Mouse (Mus musculus): ENCODE measurements around the gene Hist1h4a. TPM values are rescaled to one million over a fixed set of nuclear protein-coding genes. Genes with fewer than 3 reads are reported as not detected.

The Hist1h4a gene
- polyA plus RNA-seq, 1 experiment, result 4.6 TPM

DNA sequence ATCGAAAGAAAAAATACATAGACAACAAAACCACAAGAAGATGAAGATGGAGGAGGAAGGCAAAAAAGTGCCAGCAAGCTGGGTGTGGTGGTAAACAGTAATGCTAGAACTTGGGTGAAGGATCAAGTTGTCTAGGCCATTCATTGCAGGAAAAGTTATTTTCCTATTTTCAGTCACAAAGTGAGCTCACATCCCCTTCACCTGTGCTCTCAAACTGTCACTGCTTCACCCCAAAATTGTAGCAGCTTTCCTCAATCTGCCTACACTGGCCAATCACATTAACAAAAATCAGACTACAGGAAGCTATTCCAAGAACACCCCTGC lies 1.2 kb downstream of the Hist1h4a start:
- DNase-seq (ENCODE audit: extremely low spot score in 1 of 2, low spot score in 1 of 2), result no peak

- DNase-seq (ENCODE audit: extremely low spot score in 1 of 2, low spot score in 1 of 2), result no peak
Measured at GRCm38 (mm10) chr13:23759251-23759771, 1.7 kb downstream of the Hist1h4a start.

- DNase-seq (ENCODE audit: extremely low spot score in 1 of 2, low spot score in 1 of 2), result no peak
Measured at GRCm38 (mm10) chr13:23757921-23758320, 3.1 kb downstream of the Hist1h4a start.

DNA sequence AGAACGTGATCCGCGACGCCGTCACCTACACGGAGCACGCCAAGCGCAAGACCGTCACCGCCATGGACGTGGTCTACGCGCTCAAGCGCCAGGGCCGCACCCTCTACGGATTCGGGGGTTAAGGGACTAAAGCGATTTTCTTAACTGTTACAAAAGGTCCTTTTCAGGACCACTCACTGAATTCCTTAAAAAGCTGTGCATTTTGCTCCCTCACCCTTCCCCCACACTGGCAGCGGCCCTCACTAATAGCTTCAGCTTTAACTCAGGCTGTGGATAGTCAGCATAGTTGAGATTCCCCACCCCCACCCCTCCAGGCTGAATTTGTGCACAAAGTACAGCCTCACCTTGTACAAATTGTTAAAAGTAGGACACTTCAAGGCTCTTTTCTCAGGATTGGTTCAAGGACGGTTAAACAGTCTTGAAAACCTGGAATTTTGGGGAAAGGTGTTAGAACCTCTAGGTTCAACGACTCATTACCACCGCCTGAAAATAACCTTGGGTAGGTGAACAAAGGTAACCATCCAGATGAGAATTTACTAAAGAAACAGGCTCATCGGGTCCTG lies 3.7 kb downstream of the Hist1h4a start:
- DNase-seq (ENCODE audit: extremely low spot score in 1 of 2, low spot score in 1 of 2), result no peak

- peak; percentile 96 to 97 for DNase-seq (ENCODE audit: extremely low spot score in 1 of 2, low spot score in 1 of 2)
Measured at GRCm38 (mm10) chr13:23756790-23757189, 4.2 kb downstream of the Hist1h4a start, which contains the start of gene Hist1h4b. Hist1h4b (plus strand) TSS chr13:23757013.

GRCm38 (mm10) chr13:23755000-23755399 lies 6.0 kb downstream of the Hist1h4a start:
- DNase-seq (ENCODE audit: extremely low spot score in 1 of 2, low spot score in 1 of 2), result no peak

GRCm38 (mm10) chr13:23753314-23754078 lies 7.5 kb downstream of the Hist1h4a start:
- no peak for DNase-seq (ENCODE audit: extremely low spot score in 1 of 2, low spot score in 1 of 2)

DNA sequence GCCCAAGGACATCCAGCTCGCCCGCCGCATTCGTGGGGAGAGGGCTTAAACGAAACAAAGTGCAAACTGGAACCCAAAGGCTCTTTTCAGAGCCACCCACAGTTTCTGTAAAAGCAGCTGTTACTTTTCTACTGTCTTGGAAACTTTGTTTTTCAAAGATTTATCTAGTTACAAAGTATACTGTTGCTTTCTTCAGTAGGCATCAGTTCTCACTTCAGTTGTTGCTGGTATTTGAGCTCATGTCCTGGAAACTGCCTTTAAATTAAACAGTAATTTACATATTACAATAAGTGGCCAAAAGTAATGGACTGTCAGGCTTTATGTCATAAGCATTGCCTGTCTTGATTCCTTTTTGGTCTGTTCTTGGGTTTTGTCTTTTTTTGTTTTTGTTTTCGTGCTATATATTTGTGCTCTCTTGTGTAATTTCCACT lies 8.3 kb downstream of the Hist1h4a start:
- DNase-seq (ENCODE audit: extremely low spot score in 1 of 2, low spot score in 1 of 2), result no peak

DNA sequence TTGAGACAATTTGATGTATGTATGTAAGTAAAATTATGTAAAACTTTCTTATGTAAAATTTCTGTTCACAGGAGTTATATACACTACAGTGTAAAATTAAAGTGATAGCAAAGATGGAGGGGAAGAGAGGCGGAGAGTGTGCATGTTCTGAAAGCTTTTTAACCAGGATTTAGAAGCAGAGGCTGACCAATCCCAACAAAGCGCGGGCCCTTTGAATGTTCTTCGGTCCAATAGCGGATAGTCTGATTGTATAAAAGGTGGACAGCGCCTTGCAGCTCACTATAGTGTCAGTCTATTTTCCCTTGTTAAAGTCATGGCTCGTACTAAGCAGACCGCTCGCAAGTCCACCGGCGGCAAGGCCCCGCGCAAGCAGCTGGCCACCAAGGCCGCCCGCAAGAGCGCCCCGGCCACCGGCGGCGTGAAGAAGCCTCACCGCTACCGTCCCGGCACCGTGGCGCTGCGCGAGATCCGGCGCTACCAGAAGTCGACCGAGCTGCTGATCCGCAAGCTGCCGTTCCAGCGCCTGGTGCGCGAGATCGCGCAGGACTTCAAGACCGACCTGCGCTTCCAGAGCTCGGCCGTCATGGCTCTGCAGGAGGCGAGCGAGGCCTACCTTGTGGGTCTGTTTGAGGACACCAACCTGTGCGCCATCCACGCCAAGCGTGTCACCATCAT lies 8.8 kb downstream of the Hist1h4a start, which contains the start of gene Hist1h3b:
TSS of gene Hist1h3b (plus strand) at position 201 of the 675 bp plus-strand sequence.
- DNase-seq (ENCODE audit: extremely low spot score in 1 of 2, low spot score in 1 of 2), result peak; percentile 92 to 98

DNA sequence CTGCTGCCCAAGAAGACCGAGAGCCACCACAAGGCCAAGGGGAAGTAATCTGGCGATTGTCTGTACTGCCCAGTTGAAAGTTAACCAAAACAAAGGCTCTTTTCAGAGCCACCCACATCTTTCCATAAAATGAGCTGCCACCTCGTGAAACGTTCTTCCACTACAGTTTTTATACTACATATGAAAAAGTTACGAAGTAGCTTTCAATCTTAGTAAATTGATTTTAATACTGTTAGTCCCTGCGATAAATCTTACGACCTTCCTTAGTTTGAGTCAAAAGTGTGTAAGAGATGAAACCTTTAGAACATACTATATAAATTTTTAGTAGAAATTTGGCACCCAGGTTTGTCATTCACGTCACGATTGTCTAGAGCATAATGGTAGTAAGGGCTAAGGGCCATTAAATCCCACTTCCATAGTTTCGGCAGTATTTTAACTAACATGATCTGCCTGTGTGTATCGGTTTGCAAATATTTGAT lies 9.5 kb downstream of the Hist1h4a start:
- DNase-seq (ENCODE audit: extremely low spot score in 1 of 2, low spot score in 1 of 2), result no peak

DNA sequence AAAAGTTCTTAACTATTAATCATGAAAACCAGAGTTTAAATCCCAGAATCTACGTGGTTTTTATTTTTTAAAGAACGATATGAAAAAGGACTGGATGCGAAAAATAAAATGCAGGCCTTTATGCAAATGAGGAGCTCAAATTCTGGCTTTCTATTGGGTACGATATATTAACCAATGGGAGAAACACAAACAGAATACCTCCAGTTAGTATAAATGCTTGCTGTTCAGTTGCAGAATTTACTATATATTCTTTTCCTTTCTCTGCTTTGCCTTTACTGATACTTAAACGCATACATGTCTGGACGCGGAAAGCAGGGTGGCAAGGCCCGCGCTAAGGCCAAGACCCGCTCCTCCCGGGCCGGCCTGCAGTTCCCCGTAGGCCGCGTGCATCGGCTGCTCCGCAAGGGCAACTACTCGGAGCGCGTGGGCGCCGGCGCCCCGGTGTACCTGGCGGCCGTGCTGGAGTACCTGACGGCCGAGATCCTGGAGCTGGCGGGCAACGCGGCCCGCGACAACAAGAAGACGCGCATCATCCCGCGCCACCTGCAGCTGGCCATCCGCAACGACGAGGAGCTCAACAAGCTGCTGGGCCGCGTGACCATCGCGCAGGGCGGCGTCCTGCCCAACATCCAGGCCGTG lies 10.1 kb downstream of the Hist1h4a start, which contains the start of gene Hist1h2ab:
TSS of gene Hist1h2ab (plus strand) at position 288 of the 639 bp plus-strand sequence.
- DNase-seq (ENCODE audit: extremely low spot score in 1 of 2, low spot score in 1 of 2), result peak in 1 of 2 experiments; percentile 78

GRCm38 (mm10) chr13:23749563-23750121 lies 11.4 kb downstream of the Hist1h4a start:
- DNase-seq (ENCODE audit: extremely low spot score in 1 of 2, low spot score in 1 of 2), result no peak

- DNase-seq (ENCODE audit: extremely low spot score in 1 of 2, low spot score in 1 of 2), result no peak
Measured at GRCm38 (mm10) chr13:23747892-23748288, 13.1 kb downstream of the Hist1h4a start.

- no peak for DNase-seq (ENCODE audit: extremely low spot score in 1 of 2, low spot score in 1 of 2)
Measured at GRCm38 (mm10) chr13:23747081-23747891, 13.7 kb downstream of the Hist1h4a start.

DNA sequence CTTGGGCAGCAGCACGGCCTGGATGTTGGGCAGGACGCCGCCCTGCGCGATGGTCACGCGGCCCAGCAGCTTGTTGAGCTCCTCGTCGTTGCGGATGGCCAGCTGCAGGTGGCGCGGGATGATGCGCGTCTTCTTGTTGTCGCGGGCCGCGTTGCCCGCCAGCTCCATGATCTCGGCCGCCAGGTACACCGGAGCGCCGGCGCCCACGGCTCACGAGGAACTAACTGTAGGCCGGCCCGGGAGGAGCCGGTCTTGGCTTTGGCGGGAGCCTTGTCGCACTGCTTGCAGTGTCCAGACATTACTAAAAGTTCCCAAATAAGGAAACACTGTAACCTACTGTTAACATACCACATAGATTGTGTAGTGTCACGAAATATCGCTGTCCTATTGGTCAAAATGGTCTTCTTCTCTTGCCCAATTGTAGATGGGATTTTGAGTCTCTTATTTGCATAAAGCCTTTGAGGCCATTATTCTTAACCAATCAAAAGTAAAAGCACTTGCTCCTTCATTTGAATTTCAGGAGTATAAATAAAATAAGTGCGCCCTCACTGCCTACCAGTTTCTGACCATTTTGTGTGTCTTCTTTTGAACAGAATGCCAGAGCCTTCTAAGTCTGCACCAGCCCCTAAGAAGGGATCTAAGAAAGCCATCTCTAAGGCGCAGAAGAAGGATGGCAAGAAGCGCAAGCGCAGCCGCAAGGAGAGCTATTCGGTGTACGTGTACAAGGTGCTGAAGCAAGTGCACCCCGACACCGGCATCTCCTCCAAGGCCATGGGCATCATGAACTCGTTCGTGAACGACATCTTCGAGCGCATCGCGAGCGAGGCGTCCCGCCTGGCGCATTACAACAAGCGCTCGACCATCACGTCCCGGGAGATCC lies 14.6 kb downstream of the Hist1h4a start, which contains the start of gene Hist1h2bb:
TSS of gene Hist1h2bb (plus strand) at position 534 of the 880 bp plus-strand sequence.
- peak; percentile 91 to 92 for DNase-seq (ENCODE audit: extremely low spot score in 1 of 2, low spot score in 1 of 2)

DNA sequence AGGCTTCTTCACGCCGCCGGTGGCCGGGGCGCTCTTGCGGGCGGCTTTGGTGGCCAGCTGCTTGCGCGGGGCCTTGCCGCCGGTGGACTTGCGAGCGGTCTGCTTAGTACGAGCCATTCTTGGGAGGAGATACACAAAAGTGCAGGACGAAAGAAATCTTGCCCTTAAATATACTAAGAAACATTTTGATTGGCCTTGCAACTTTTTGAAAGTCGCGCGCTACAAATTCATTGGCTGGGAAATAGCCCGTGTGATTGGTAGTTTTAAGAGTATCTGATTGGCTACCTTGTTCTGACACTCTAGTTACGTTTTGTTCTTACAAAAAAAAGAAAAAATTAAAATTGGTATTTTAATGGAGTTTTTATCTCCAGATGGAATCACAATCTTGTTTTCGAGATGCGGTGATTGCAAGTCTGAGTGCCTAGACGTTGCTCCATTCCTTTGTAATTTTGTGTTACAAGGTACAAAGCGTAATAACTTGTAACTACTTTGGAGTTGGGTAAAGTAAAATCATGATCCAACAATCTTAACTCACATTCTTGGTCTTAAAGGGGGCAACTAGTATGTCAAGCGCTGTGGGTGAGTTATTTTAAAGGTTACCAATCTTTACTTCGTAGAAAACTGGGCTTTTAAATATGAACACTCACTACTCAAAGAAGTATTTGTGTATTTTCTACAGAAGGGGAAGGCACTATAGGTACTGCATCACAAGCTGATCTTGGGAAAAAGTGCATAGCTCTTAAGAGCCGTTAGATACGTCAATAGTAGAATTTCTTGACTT lies 15.5 kb downstream of the Hist1h4a start, which contains the start of gene Hist1h3c:
TSS of gene Hist1h3c (minus strand) at position 222 of the 781 bp plus-strand sequence.
- DNase-seq (ENCODE audit: extremely low spot score in 1 of 2, low spot score in 1 of 2), result peak; percentile 75 to 93

All from frontal cortex, adult 2 months (tissue).